In genomic region chr5:149742286-149742685, GRCm38 (mm10) we compare ENCODE assay signal across 16 mouse cellular contexts.
"Had no signal": no experiment of that assay in that cellular context is flagged by ENCODE, and none has a peak within 500 bp of the region (broad histone marks: within the 10 kb centered on the region; RNA-seq: fewer than 3 reads in every experiment).

No protein-coding gene starts in this region.

- H3K27me3 ChIP-seq: neural tube, embryonic 13.5 days; neural tube, embryonic 15.5 days; stomach, embryonic 15.5 days had no signal

- H3K36me3 ChIP-seq: stomach, embryonic 15.5 days had no signal

- H3K9ac ChIP-seq: neural tube, embryonic 13.5 days; neural tube, embryonic 15.5 days; stomach, embryonic 15.5 days had no signal

- H3K4me1 ChIP-seq: neural tube, embryonic 13.5 days; neural tube, embryonic 15.5 days; stomach, embryonic 15.5 days had no signal

- H3K9me3 ChIP-seq: neural tube, embryonic 13.5 days; neural tube, embryonic 15.5 days; stomach, embryonic 15.5 days had no signal

- DNase-seq: retina, postnatal 1 day; right cerebral cortex, adult 18-20 months; right cerebral cortex, postnatal 14 days; right cerebral cortex, postnatal 25 days; right cerebral cortex, postnatal 4 days; spleen, adult 18-20 months; thymus, adult 18-20 months; thymus, adult 2 months; thymus, postnatal 14 days; thymus, postnatal 25 days; thymus, postnatal 36 days; thymus, postnatal 4 days had no signal

- H3K4me2 ChIP-seq: neural tube, embryonic 13.5 days; neural tube, embryonic 15.5 days; stomach, embryonic 15.5 days had no signal

- H3K27ac ChIP-seq: neural tube, embryonic 13.5 days; neural tube, embryonic 15.5 days; stomach, embryonic 15.5 days; stomach, postnatal 0 days had no signal

- H3K4me3 ChIP-seq: neural tube, embryonic 13.5 days; neural tube, embryonic 15.5 days; stomach, embryonic 15.5 days had no signal
